Mouse (Mus musculus): ENCODE results near the gene Set.
"Not testable (repeated sequence)": the region's sequence is repeated elsewhere in the genome, so short reads cannot be mapped to it uniquely, and the experiment has no call there.

Set gene

GRCm38 (mm10) chr2:30057223-30057904, at the start of gene Set:
Gene Set, plus strand, starts transcription at chr2:30057378.
- DNase-seq (ENCODE audit: low read depth in 1 of 2, low spot score in 2 of 2): no peak

GRCm38 (mm10) chr2:30009101-30009500, 48.1 kb upstream of the Set start:
- DNase-seq (ENCODE audit: low read depth in 1 of 2, low spot score in 2 of 2): no peak

GRCm38 (mm10) chr2:30010840-30011281, 46.3 kb upstream of the Set start:
- DNase-seq (ENCODE audit: low read depth in 1 of 2, low spot score in 2 of 2): no peak

- DNase-seq (ENCODE audit: low read depth in 1 of 2, low spot score in 2 of 2): no peak
These were observed 42.7 kb upstream of the Set start for GRCm38 (mm10) chr2:30014326-30014966.

- no peak for DNase-seq (ENCODE audit: low read depth in 1 of 2, low spot score in 2 of 2)
These were observed 31.7 kb upstream of the Set start for GRCm38 (mm10) chr2:30025454-30025853.

- no peak for DNase-seq (ENCODE audit: low read depth in 1 of 2, low spot score in 2 of 2)
These were observed 30.2 kb upstream of the Set start for GRCm38 (mm10) chr2:30026997-30027396.

- no peak for DNase-seq (ENCODE audit: low read depth in 1 of 2, low spot score in 2 of 2)
These were observed 24.8 kb upstream of the Set start for GRCm38 (mm10) chr2:30032244-30032846.

- no peak for DNase-seq (ENCODE audit: low read depth in 1 of 2, low spot score in 2 of 2)
These were observed 24.2 kb upstream of the Set start for GRCm38 (mm10) chr2:30032957-30033356.

- DNase-seq (ENCODE audit: low read depth in 1 of 2, low spot score in 2 of 2): no peak
These were observed 19.4 kb upstream of the Set start for GRCm38 (mm10) chr2:30037762-30038161.

GRCm38 (mm10) chr2:30038370-30038769, 18.8 kb upstream of the Set start:
- no peak for DNase-seq (ENCODE audit: low read depth in 1 of 2, low spot score in 2 of 2)

- no peak for DNase-seq (ENCODE audit: low read depth in 1 of 2, low spot score in 2 of 2)
These were observed 17.5 kb upstream of the Set start for GRCm38 (mm10) chr2:30039687-30040086.

GRCm38 (mm10) chr2:30042445-30042844, 14.7 kb upstream of the Set start:
- peak in 1 of 2 experiments; percentile 58 for DNase-seq (ENCODE audit: low read depth in 1 of 2, low spot score in 2 of 2)

- no peak for DNase-seq (ENCODE audit: low read depth in 1 of 2, low spot score in 2 of 2)
These were observed 12.6 kb upstream of the Set start for GRCm38 (mm10) chr2:30044550-30044949.

GRCm38 (mm10) chr2:30047127-30047526, 10.1 kb upstream of the Set start:
- DNase-seq (ENCODE audit: low read depth in 1 of 2, low spot score in 2 of 2): no peak

GRCm38 (mm10) chr2:30048101-30048501, 9.1 kb upstream of the Set start:
- DNase-seq (ENCODE audit: low read depth in 1 of 2, low spot score in 2 of 2): no peak

- DNase-seq (ENCODE audit: low read depth in 1 of 2, low spot score in 2 of 2): peak; percentile 92 to 96
These were observed 8.3 kb upstream of the Set start, which contains the start of gene Wdr34 for GRCm38 (mm10) chr2:30048699-30049388. Gene Wdr34, minus strand, starts transcription at chr2:30048881.

GRCm38 (mm10) chr2:30049831-30050230, 7.3 kb upstream of the Set start:
- no peak for DNase-seq (ENCODE audit: low read depth in 1 of 2, low spot score in 2 of 2)

- no peak for DNase-seq (ENCODE audit: low read depth in 1 of 2, low spot score in 2 of 2)
These were observed 5.0 kb upstream of the Set start for GRCm38 (mm10) chr2:30051992-30052761.

- DNase-seq (ENCODE audit: low read depth in 1 of 2, low spot score in 2 of 2): not testable (repeated sequence)
These were observed 1.9 kb upstream of the Set start for GRCm38 (mm10) chr2:30055310-30055709.

- no peak for DNase-seq (ENCODE audit: low read depth in 1 of 2, low spot score in 2 of 2)
These were observed 442 bp upstream of the Set start for GRCm38 (mm10) chr2:30056736-30057135.

- no peak for DNase-seq (ENCODE audit: low read depth in 1 of 2, low spot score in 2 of 2)
These were observed 1.2 kb downstream of the Set start for GRCm38 (mm10) chr2:30058418-30058817.

Measured in monocyte, adult 2 months (primary cell).